Mouse (Mus musculus) B cell, adult (primary cell): ENCODE results near the gene Lig1. TPM values are rescaled to one million over a fixed set of nuclear protein-coding genes. Genes with fewer than 3 reads are reported as not detected.

Experiments used
- total RNA-seq: library from RNA; stranded (reverse); gene quantifications from 4 replicates; pipeline ENCODE4 v1.2.4, GENCODE M21; 2023; ENCODE audit not compliant: inconsistent age

Lig1 gene
- 26.6 to 29.1 TPM (median 27.0 TPM) in 4 replicates for total RNA-seq

DNA sequence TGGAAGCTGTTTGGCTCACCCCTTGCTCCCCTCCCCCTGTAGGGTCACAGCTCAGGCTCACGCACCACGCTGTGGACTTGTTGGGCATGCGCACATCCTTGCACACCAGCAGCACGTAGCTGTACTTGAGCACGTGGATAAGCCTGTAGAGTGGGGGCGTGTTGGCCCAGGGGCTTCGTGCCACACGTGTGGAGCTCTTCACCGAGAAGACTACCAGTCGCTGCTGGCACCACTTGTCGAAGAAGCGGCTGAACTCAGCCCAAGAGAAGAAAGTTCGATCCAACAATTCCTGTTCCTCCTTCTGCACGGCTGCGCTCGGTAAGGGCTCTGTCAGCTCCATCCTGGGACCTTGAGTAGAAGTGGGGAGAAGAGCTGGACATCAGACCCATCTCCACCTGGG, at the start of gene Lig1:
TSS of gene Lig1 (plus strand) at position 203 of the 400 bp plus-strand sequence.

DNA sequence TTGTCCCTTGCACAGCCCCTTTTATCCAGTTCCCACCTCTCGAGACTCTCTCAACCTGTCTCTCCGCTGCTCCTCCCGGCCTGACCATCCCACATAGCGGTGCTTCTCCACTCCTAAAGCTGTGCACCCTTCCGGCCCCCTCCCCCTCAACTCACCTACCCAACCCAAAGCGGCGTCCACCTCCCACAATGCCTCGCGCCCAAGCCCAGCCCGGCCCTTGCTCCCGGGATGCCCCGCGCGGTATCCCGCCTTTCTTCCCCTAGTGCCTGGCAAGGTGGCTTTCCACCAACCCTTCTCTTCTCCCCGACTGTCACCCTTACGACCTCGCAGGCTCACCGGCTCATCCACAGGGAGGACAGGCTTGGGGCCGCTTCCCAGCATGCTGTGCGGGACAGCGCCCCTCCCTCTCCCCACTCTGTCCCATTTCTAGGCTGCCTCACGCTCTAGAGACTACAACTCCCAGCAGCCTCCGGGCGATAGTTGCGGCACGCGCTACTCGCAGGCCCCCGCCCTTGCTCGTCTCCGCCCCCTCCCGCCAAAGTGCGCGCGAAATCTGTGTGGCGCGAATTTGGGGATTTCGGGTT, 1.3 kb downstream of the Lig1 start, which contains the start of gene Zswim9:
TSS of gene Zswim9 (minus strand) at position 414 of the 584 bp plus-strand sequence.

DNA sequence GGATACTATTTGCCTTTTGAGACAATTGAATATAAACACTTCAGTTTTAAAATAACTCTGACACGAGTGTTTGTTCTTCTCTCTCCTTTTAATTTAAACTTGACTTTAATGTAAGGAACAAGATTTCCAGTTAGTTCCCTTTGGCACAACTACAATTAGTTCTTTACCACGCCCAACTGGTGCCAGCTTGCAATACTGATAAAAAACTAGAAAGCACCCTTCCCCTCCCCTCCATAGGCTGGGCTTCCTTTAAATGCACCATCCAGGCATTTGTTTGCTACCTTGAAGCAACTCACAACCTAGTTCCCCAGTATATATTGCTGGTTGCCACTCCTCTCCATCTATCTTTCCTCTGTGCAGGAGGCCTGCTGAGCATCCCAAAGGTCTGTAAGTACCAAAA, 47.2 kb downstream of the Lig1 start, which contains the start of gene Pla2g4c:
TSS of gene Pla2g4c (plus strand) at position 340 of the 400 bp plus-strand sequence.

Other genes starting within 250 kb of the Lig1 start
- 92.4 to 120 TPM (median 103 TPM) in 4 replicates for gene Chmp2a, start 242.5 kb upstream of the Lig1 start, total RNA-seq
- gene Ube2m, start 239.0 kb upstream of the Lig1 start, total RNA-seq, result 83.4 to 96.0 TPM (median 89.6 TPM) in 4 replicates
- gene Mzf1, start 222.5 kb upstream of the Lig1 start, total RNA-seq, result 0.51 to 0.87 TPM (median 0.72 TPM) in 4 replicates
- not detected in 4 replicates for gene Vmn1r85, start 182.1 kb upstream of the Lig1 start, total RNA-seq
- gene Vmn1r86, start 157.4 kb upstream of the Lig1 start, total RNA-seq, result not detected in 4 replicates
- not detected in 4 replicates for gene Vmn1r87, start 137.1 kb upstream of the Lig1 start, total RNA-seq
- 0.09 to 0.16 TPM (median 0.12 TPM) in 4 replicates for gene Vmn1r88, start 117.7 kb upstream of the Lig1 start, total RNA-seq
- gene Vmn1r89, start 64.3 kb upstream of the Lig1 start, total RNA-seq, result not detected in 4 replicates
- 5.3 to 7.3 TPM (median 6.4 TPM) in 4 replicates for gene Zswim9, start 1.4 kb downstream of the Lig1 start, total RNA-seq
- 0.15 to 1.7 TPM (median 0.63 TPM) in 4 replicates for gene Pla2g4c, start 47.4 kb downstream of the Lig1 start, total RNA-seq
- gene Cabp5, start 120.8 kb downstream of the Lig1 start, total RNA-seq, result not detected in 4 replicates
- not detected in 4 replicates for gene Bsph1, start 173.6 kb downstream of the Lig1 start, total RNA-seq